Mouse (Mus musculus) liver, embryonic 14.5 days (tissue): ENCODE data around the gene Lmx1b. TPM values are rescaled to one million over a fixed set of nuclear protein-coding genes. Genes with fewer than 3 reads are reported as not detected.

Source experiments
- ATAC-seq: fragments of 200-750 bp; cut with Nextera tagmentation; 2 replicates; pipeline ENCODE4 v1.8.0; 2017; ENCODE audit warnings: moderate number of reproducible peaks, mild to moderate bottlenecking, moderate library complexity; ENCODE audit not compliant: insufficient read depth
- DNase-seq, 3 experiments: peaks; one replicate each; pipeline ENCODE4 v3.0.0-alpha.2; 2012 to 2013; ENCODE audit warnings: low read depth in 3 of 3, low spot score in 3 of 3
- H3K27ac ChIP-seq: fragments of 300-500 bp; sonication (generic); 2 replicates; pipeline ENCODE4 v1.5.1; 2014; ENCODE audit warnings: moderate library complexity, mild to moderate bottlenecking, control low read depth, inconsistent platforms
- H3K27me3 ChIP-seq: fragments of 300-500 bp; sonication (generic); 2 replicates; pipeline ENCODE4 v1.6.1; 2014; ENCODE audit warnings: mild to moderate bottlenecking, low read length, moderate library complexity; ENCODE audit not compliant: control insufficient read depth, insufficient read depth
- H3K36me3 ChIP-seq: fragments of 300-500 bp; sonication (generic); replicated peaks from 2 replicates; pipeline ENCODE4 v1.6.1; 2014; ENCODE audit warnings: low read depth; ENCODE audit not compliant: control insufficient read depth, insufficient read depth
- H3K4me1 ChIP-seq, 2 experiments: fragments of 200-500 bp in 1 of 2; fragments of 300-500 bp in 1 of 2; sonication (generic) in 1 of 2; replicated peaks; 2 replicates each; pipeline ENCODE4 v1.6.1; 2012 to 2014; ENCODE audit warnings: antibody characterized with exemption in 1 of 2, inconsistent platforms in 1 of 2, low read length in 1 of 2; ENCODE audit not compliant: control insufficient read depth in 2 of 2, insufficient read depth in 2 of 2
- H3K4me2 ChIP-seq: fragments of 300-500 bp; sonication (generic); 2 replicates; pipeline ENCODE4 v1.6.1; 2014; ENCODE audit warnings: low read depth, mild to moderate bottlenecking, control low read depth, moderate library complexity
- H3K4me3 ChIP-seq, 2 experiments: fragments of 200-500 bp in 1 of 2; fragments of 300-500 bp in 1 of 2; sonication (generic) in 1 of 2; 2 replicates each; pipeline ENCODE4 v1.5.1; 2012 to 2014; ENCODE audit warnings: low read depth in 2 of 2, low read length in 2 of 2, mild to moderate bottlenecking in 2 of 2, control low read depth in 1 of 2, inconsistent platforms in 1 of 2, moderate library complexity in 1 of 2; ENCODE audit not compliant: insufficient read depth in 1 of 2
- H3K9ac ChIP-seq: fragments of 300-500 bp; sonication (generic); replicated peaks from 2 replicates; pipeline ENCODE4 v1.6.1; 2014; ENCODE audit warnings: mild to moderate bottlenecking, control low read depth, moderate library complexity
- H3K9me3 ChIP-seq: fragments of 300-500 bp; sonication (generic); 2 replicates; pipeline ENCODE4 v1.6.1; 2016; ENCODE audit warnings: low read length, mixed read lengths; ENCODE audit not compliant: control insufficient read depth
- CTCF ChIP-seq: IDR thresholded peaks from 2 replicates; pipeline ENCODE4 v1.5.1; 2016; ENCODE audit warnings: antibody characterized with exemption, low read depth, control low read depth
- EP300 ChIP-seq: IDR thresholded peaks from 2 replicates; pipeline ENCODE4 v1.6.1; 2016; ENCODE audit warnings: antibody characterized with exemption, low read depth
- WGBS: fragments of 180-500 bp; shearing (Covaris S2); extraction: QIAGEN DNeasy Blood & Tissue Kit; methylation state at CpG from one replicate; pipeline ENCODE4 v1.1.7; 2014; ENCODE audit not compliant: insufficient replicate concordance; 5-methylcytosine and 5-hydroxymethylcytosine counted together
- polyA plus RNA-seq, 2 experiments: library from polyadenylated mRNA; depleted of rRNA in 1 of 2; stranded (reverse) in 1 of 2; unstranded in 1 of 2; fragments of >200 nt; fragmentation: Nextera tagmentation in 1 of 2; extraction: Ambion mirVana in 1 of 2; gene quantifications; 2 replicates each; pipeline versions ENCODE4 v1.2.1 to v1.2.3; 2012 to 2014

The Lmx1b gene
- polyA plus RNA-seq, 2 experiments, result 0.06 TPM; not detected in 1

- H3K4me2 ChIP-seq, result no peak overlapping the region
- TF ChIP-seq EP300 (no peak), CTCF (no peak)
- H3K36me3 ChIP-seq, result no peaks in the 10 kb centered on the region
- no peak overlapping the region for H3K4me3 ChIP-seq
- DNase-seq, result no peak
- no peak overlapping the region for H3K9ac ChIP-seq
- no peaks in the 10 kb centered on the region for H3K27me3 ChIP-seq
- no peak overlapping the region for H3K27ac ChIP-seq
- H3K9me3 ChIP-seq, result no peaks in the 10 kb centered on the region
- no peaks in the 10 kb centered on the region for H3K4me1 ChIP-seq
- no peak for ATAC-seq
- 60% methylated on average over 7 of the region's 7 CpGs for WGBS
These were observed 67.2 kb downstream of the Lmx1b start for GRCm38 (mm10) chr2:33573075-33573474.

GRCm38 (mm10) chr2:33571219-33571824, 69.0 kb downstream of the Lmx1b start:
- TF ChIP-seq EP300 (no peak), CTCF (no peak)
- Histone ChIP-seq H3K36me3 (no peaks in the 10 kb centered on the region), H3K9ac (no peak overlapping the region), H3K27ac (no peak overlapping the region), H3K27me3 (no peaks in the 10 kb centered on the region), H3K4me1 (no peaks in the 10 kb centered on the region), H3K4me2 (no peak overlapping the region), H3K9me3 (no peaks in the 10 kb centered on the region), H3K4me3 (no peak overlapping the region)
- DNase-seq, result no peak
- 43% methylated on average over 16 of the region's 16 CpGs for WGBS
- ATAC-seq, result no peak

GRCm38 (mm10) chr2:33569698-33570097, 70.6 kb downstream of the Lmx1b start:
- H3K9ac ChIP-seq, result no peak overlapping the region
- no peak overlapping the region for H3K4me2 ChIP-seq
- no peaks in the 10 kb centered on the region for H3K4me1 ChIP-seq
- no peak for DNase-seq
- no peaks in the 10 kb centered on the region for H3K9me3 ChIP-seq
- WGBS, result 50% methylated on average over 10 of the region's 10 CpGs
- no peak for ATAC-seq
- no peaks in the 10 kb centered on the region for H3K36me3 ChIP-seq
- H3K27ac ChIP-seq, result no peak overlapping the region
- H3K27me3 ChIP-seq, result no peaks in the 10 kb centered on the region
- TF ChIP-seq CTCF (no peak), EP300 (no peak)
- no peak overlapping the region for H3K4me3 ChIP-seq

DNA sequence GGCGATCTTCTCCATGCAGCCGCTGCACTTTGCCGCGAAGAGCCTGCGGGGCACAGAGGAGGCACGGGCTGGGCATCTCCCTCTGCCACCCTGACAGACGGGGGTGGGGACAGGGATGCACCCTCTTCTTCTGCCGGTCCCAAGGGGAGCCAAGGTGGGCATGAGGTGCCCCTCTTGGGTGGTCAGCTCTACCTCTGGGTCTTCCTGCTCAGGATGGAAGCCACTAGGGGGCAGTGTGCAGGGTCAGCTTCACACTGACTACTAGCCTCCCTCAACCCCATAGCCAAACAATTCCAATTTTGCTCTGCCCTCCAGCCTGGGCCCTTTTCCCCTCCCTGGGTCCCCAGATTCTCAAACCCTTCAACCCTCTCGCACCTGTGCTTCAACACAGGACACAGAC, 71.1 kb downstream of the Lmx1b start:
- H3K27ac ChIP-seq, result no peak overlapping the region
- H3K4me3 ChIP-seq, result no peak overlapping the region
- no peak overlapping the region for H3K9ac ChIP-seq
- H3K36me3 ChIP-seq, result no peaks in the 10 kb centered on the region
- TF ChIP-seq EP300, result no peak
- peak; percentile 71 for TF ChIP-seq CTCF
- H3K9me3 ChIP-seq, result no peaks in the 10 kb centered on the region
- 13% methylated on average over 9 of the region's 9 CpGs for WGBS
- H3K4me1 ChIP-seq, result no peaks in the 10 kb centered on the region
- DNase-seq (no peak), ATAC-seq (no peak)
- no peak overlapping the region for H3K4me2 ChIP-seq
- no peaks in the 10 kb centered on the region for H3K27me3 ChIP-seq

GRCm38 (mm10) chr2:33565886-33566285, 74.4 kb downstream of the Lmx1b start:
- no peak for ATAC-seq
- no peak for DNase-seq
- no peaks in the 10 kb centered on the region for H3K27me3 ChIP-seq
- no peak overlapping the region for H3K27ac ChIP-seq
- no peak overlapping the region for H3K4me2 ChIP-seq
- H3K4me3 ChIP-seq, result no peak overlapping the region
- no peaks in the 10 kb centered on the region for H3K9me3 ChIP-seq
- no peaks in the 10 kb centered on the region for H3K4me1 ChIP-seq
- TF ChIP-seq CTCF, result no peak
- TF ChIP-seq EP300, result no peak
- no peaks in the 10 kb centered on the region for H3K36me3 ChIP-seq
- WGBS, result 46% methylated on average over 4 of the region's 4 CpGs
- H3K9ac ChIP-seq, result no peak overlapping the region
